Comparison of ENCODE assay signal across 14 mouse cellular contexts in genomic region chr4:155552917-155553532, GRCm38 (mm10). TPM values are rescaled to one million over a fixed set of nuclear protein-coding genes. Genes with fewer than 3 reads are reported as not detected.
DNase-seq lines count a peak whose midpoint lies in the region; ATAC-seq lines count a peak whose summit lies in the region.
"Had no signal": no experiment of that assay in that cellular context is flagged by ENCODE, and none has a peak within 500 bp of the region (broad histone marks: within the 10 kb centered on the region; RNA-seq: fewer than 3 reads in every experiment).

No protein-coding gene starts in this region.

- ATAC-seq in cerebellum, adult (ENCODE audit: insufficient number of reproducible peaks, low FRiP score, low TSS enrichment): peak; percentile 66; the same call in 1 of the 2 replicates
- ATAC-seq: forebrain, embryonic 15.5 days; intestine, embryonic 16.5 days had no signal

- DNase-seq in cerebellum, postnatal 4 days (ENCODE audit: low spot score in 2 of 2): no peak
- DNase-seq in cerebellum, adult 11-12 months: peak; percentile 53
- peak; percentile 78 for DNase-seq in cerebellum, adult 9-10 months
- peak; percentile 38 to 57 for DNase-seq in cerebellum, postnatal 36 days
- no peak for DNase-seq in urinary bladder, adult 2 months (ENCODE audit: low spot score)
- DNase-seq in adrenal gland, adult (ENCODE audit: inconsistent age in 2 of 2, low spot score in 1 of 2): no peak
- DNase-seq: adrenal gland, postnatal 14 days; B cell, adult 2 months; gastrocnemius, postnatal 14 days; heart, postnatal 36 days; kidney, adult 9 months had no signal

RNA-seq across cellular contexts. Expression of gene Nadk, which starts 9.2 kb away (rescaled TPM):
- 110 and 118 TPM in 2 replicates for polyA plus RNA-seq in urinary bladder, adult 2 months (2012; rRNA removed)

RNA-seq across cellular contexts. Expression of gene Slc35e2, which starts 48.2 kb away (rescaled TPM):
- polyA plus RNA-seq in urinary bladder, adult 2 months (2012; rRNA removed): 6.1 and 7.8 TPM in 2 replicates

Comparison
In these comparisons a context has a peak if more than half of its experiments do, and no peak if none do; other contexts are left out.
1. DNase-seq: peak in cerebellum, adult 11-12 months (single experiment), cerebellum, adult 9-10 months (single experiment) and cerebellum, postnatal 36 days (2 of 2); none in cerebellum, postnatal 4 days (0 of 2), urinary bladder, adult 2 months (single experiment) and adrenal gland, adult (0 of 2).